In the genomic region with DNA sequence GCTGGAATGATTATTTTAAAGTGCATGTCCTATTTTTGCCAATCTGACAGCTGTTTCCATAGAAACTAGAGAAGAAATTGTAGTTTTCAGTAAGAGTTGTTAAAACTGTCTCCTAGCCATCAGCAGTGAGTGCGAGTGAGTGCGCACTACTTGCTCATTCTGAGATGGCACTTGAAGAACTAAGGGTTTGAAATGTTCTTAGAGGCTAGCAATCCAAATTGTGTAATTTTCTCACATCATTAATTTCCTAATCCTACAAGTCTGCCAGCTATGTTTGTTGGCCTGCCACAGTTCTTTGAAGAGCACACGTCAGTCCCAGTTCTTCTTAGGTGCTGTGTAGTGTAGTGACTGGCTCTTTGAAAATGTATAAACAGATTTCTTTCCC, we compare ENCODE assay signal across 8 mouse cellular contexts. TPM values are rescaled to one million over a fixed set of nuclear protein-coding genes. Genes with fewer than 3 reads are reported as not detected.
DNase-seq lines count a peak whose midpoint lies in the region; ATAC-seq and TF ChIP-seq lines count a peak whose summit lies in the region.

No protein-coding gene starts in this region.

- peaks cover 0 to 10% of the 10 kb centered on the region in 2 experiments; a peak in 2 of 4 replicates for H3K4me1 ChIP-seq in MEL (ENCODE audit: control insufficient read depth in 1 of 2, insufficient read depth in 2 of 2, low read length in 2 of 2)
- H3K4me1 ChIP-seq in heart, embryonic 13.5 days: peaks cover 10% of the 10 kb centered on the region
- H3K4me1 ChIP-seq in liver, postnatal 0 days (ENCODE audit: insufficient read depth): no peaks in the 10 kb centered on the region; the same call in 1 of the 2 replicates
- H3K4me1 ChIP-seq in stomach, embryonic 16.5 days (ENCODE audit: control insufficient read depth, insufficient read depth, low read length): peaks cover 4% of the 10 kb centered on the region; the same call in 1 of the 2 replicates

- TF ChIP-seq CTCF in C2C12 (IDR thresholded peaks at IDR 0.05; ENCODE audit: control insufficient read depth, insufficient read depth, insufficient read length): no peak
- no peak for TF ChIP-seq CTCF in MEL (IDR thresholded peaks at IDR 0.05 in 2 of 3, conservative IDR thresholded peaks at IDR 0.05 in 1 of 3; ENCODE audit: control insufficient read depth in 1 of 3, insufficient read depth in 1 of 3, low read depth in 2 of 3, low read length in 3 of 3, poor library complexity in 1 of 3, severe bottlenecking in 1 of 3)
- TF ChIP-seq CTCF in liver, postnatal 0 days (IDR thresholded peaks at IDR 0.05; ENCODE audit: low read depth): no peak

- no peak overlapping the region for H3K27ac ChIP-seq in MEL (ENCODE audit: control insufficient read depth, low read depth, low read length)
- peak overlapping the region; percentile 97 for H3K27ac ChIP-seq in heart, embryonic 13.5 days (replicated peaks)
- H3K27ac ChIP-seq in liver, postnatal 0 days (ENCODE audit: low read depth): peak overlapping the region; percentile 90
- peak overlapping the region; percentile 97; the same call in 1 of the 2 replicates for H3K27ac ChIP-seq in stomach, embryonic 16.5 days (ENCODE audit: low read length)

- H3K36me3 ChIP-seq in C2C12 (ENCODE audit: control insufficient read depth, insufficient read depth): no peaks in the 10 kb centered on the region
- peaks cover 0 to 6% of the 10 kb centered on the region in 2 experiments; a peak in 1 of 4 replicates for H3K36me3 ChIP-seq in MEL (ENCODE audit: control insufficient read depth in 1 of 2, insufficient read depth in 2 of 2, low read length in 2 of 2)
- 0 out of 2 replicates have a peak, but pooled peaks cover 4% of the 10 kb centered on the region for H3K36me3 ChIP-seq in heart, embryonic 13.5 days
- H3K36me3 ChIP-seq in liver, postnatal 0 days (replicated peaks; ENCODE audit: insufficient read depth, low read length): peaks cover 2% of the 10 kb centered on the region; the same call in 1 of the 2 replicates
- no peaks in the 10 kb centered on the region for H3K36me3 ChIP-seq in stomach, embryonic 16.5 days (ENCODE audit: control insufficient read depth, insufficient read depth, low read length)

- no peaks in the 10 kb centered on the region for H3K79me3 ChIP-seq in C2C12 (ENCODE audit: low read depth)

- WGBS in heart, embryonic 13.5 days: 51% methylated on average over 3 of the region's 3 CpGs
- WGBS in liver, postnatal 0 days (ENCODE audit: insufficient replicate concordance): 69% methylated on average over 3 of the region's 3 CpGs
- WGBS in stomach, embryonic 16.5 days: 48% methylated on average over 3 of the region's 3 CpGs

- H3K4me3 ChIP-seq in C2C12 (ENCODE audit: insufficient read depth, poor library complexity, severe bottlenecking) (peak overlapping the region; percentile 57), MEL (ENCODE audit: control insufficient read depth in 1 of 2, insufficient read depth in 1 of 2, low read depth in 2 of 2, low read length in 2 of 2) (peak overlapping the region; percentile 66 to 89)
- H3K4me3 ChIP-seq in heart, embryonic 13.5 days: peak overlapping the region; percentile 72
- H3K4me3 ChIP-seq in liver, postnatal 0 days (ENCODE audit: low read depth, low read length): peak overlapping the region; percentile 64
- peak overlapping the region; percentile 72 for H3K4me3 ChIP-seq in stomach, embryonic 16.5 days (replicated peaks; ENCODE audit: low read length)

- peak overlapping the region; percentile 46 for H3ac ChIP-seq in C2C12 (ENCODE audit: control insufficient read depth, insufficient read length, low read depth)

- H3K79me2 ChIP-seq in C2C12 (ENCODE audit: control insufficient read depth, insufficient read depth) (no peaks in the 10 kb centered on the region), MEL (ENCODE audit: control insufficient read depth, insufficient read depth, low read length, poor library complexity) (no peaks in the 10 kb centered on the region; the same call in 1 of the 2 replicates)

- TF ChIP-seq RAD21 in MEL (IDR thresholded peaks at IDR 0.05; ENCODE audit: low read depth, low read length): no peak

- DNase-seq in MEL (ENCODE audit: low read depth, low spot score): no peak
- no peak for DNase-seq in liver, postnatal 0 days
- DNase-seq in right cerebral cortex, postnatal 4 days: no peak
- DNase-seq in layer of hippocampus, adult 11-12 months (ENCODE audit: low spot score): no peak
- no peak for DNase-seq in B cell, adult 2 months

- H3K27me3 ChIP-seq in C2C12 (ENCODE audit: control insufficient read depth, insufficient read depth, insufficient read length) (no peaks in the 10 kb centered on the region), MEL (ENCODE audit: control insufficient read depth in 1 of 2, insufficient read depth in 2 of 2, low read length in 2 of 2) (no peaks in the 10 kb centered on the region)
- 0 out of 2 replicates have a peak, but pooled peaks cover 4% of the 10 kb centered on the region for H3K27me3 ChIP-seq in heart, embryonic 13.5 days (replicated peaks)
- H3K27me3 ChIP-seq in liver, postnatal 0 days (ENCODE audit: insufficient read depth, low read length): no peaks in the 10 kb centered on the region
- H3K27me3 ChIP-seq in stomach, embryonic 16.5 days (ENCODE audit: control insufficient read depth, insufficient read depth, low read length): no peaks in the 10 kb centered on the region

- ATAC-seq in heart, embryonic 13.5 days (ENCODE audit: extremely low read depth, insufficient number of reproducible peaks, low FRiP score, low TSS enrichment): no peak
- ATAC-seq in liver, postnatal 0 days: no peak
- ATAC-seq in stomach, embryonic 16.5 days (ENCODE audit: insufficient read depth, low FRiP score): no peak

- no peak for TF ChIP-seq POLR2A in MEL (IDR thresholded peaks at IDR 0.05; ENCODE audit: control insufficient read depth in 1 of 2, insufficient read depth in 1 of 2, low read depth in 1 of 2, low read length in 2 of 2, poor library complexity in 1 of 2)

- peak overlapping the region; percentile 72 for H3K9ac ChIP-seq in MEL (ENCODE audit: control insufficient read depth, low read depth, low read length, poor library complexity, severe bottlenecking)
- H3K9ac ChIP-seq in heart, embryonic 13.5 days: peak overlapping the region; percentile 91
- peak overlapping the region; percentile 77 for H3K9ac ChIP-seq in liver, postnatal 0 days (replicated peaks)
- peak overlapping the region; percentile 94 for H3K9ac ChIP-seq in stomach, embryonic 16.5 days (ENCODE audit: low read length)

- peak overlapping the region; percentile 76 for H3K4me2 ChIP-seq in heart, embryonic 13.5 days
- H3K4me2 ChIP-seq in liver, postnatal 0 days (ENCODE audit: low read depth, low read length): peak overlapping the region; percentile 86
- peak overlapping the region; percentile 60 for H3K4me2 ChIP-seq in stomach, embryonic 16.5 days (ENCODE audit: low read depth, low read length)

- H3K9me3 ChIP-seq in MEL (replicated peaks; ENCODE audit: insufficient read depth, low read length): no peaks in the 10 kb centered on the region
- H3K9me3 ChIP-seq in heart, embryonic 13.5 days: no peaks in the 10 kb centered on the region
- H3K9me3 ChIP-seq in liver, postnatal 0 days (ENCODE audit: low read length): no peaks in the 10 kb centered on the region
- no peaks in the 10 kb centered on the region for H3K9me3 ChIP-seq in stomach, embryonic 16.5 days (replicated peaks; ENCODE audit: control insufficient read depth, low read length)

- no peak for TF ChIP-seq EP300 in MEL (IDR thresholded peaks at IDR 0.05; ENCODE audit: low read depth in 1 of 2, low read length in 2 of 2)
- TF ChIP-seq EP300 in liver, postnatal 0 days (IDR thresholded peaks at IDR 0.05; ENCODE audit: low read depth): no peak

TF ChIP-seq in C2C12, 6 proteins besides CTCF, POLR2A, EP300 and RAD21:
- TF ChIP-seq MYOG (IDR thresholded peaks at IDR 0.05; ENCODE audit: control insufficient read depth, extremely low read depth, insufficient read length): no peak
- TF ChIP-seq CEBPB (IDR thresholded peaks at IDR 0.05; ENCODE audit: low read depth): no peak
- TF ChIP-seq FOSL1 (IDR thresholded peaks at IDR 0.05; ENCODE audit: insufficient read depth, low read length, poor library complexity, severe bottlenecking): no peak
- TF ChIP-seq MYOD1 (IDR thresholded peaks at IDR 0.05; ENCODE audit: control insufficient read depth, insufficient read length, low read depth): no peak
- no peak for TF ChIP-seq USF1 (IDR thresholded peaks at IDR 0.05; ENCODE audit: low read depth)
- TF ChIP-seq MAX (IDR thresholded peaks at IDR 0.05): no peak

TF ChIP-seq in MEL, 35 proteins besides CTCF, POLR2A, EP300 and RAD21:
- TF ChIP-seq NRF1 (IDR thresholded peaks at IDR 0.05; ENCODE audit: insufficient read depth, low read depth, low read length, poor library complexity, severe bottlenecking): no peak
- TF ChIP-seq MYB (IDR thresholded peaks at IDR 0.05; ENCODE audit: low read depth, low read length): no peak
- no peak for TF ChIP-seq SIN3A (IDR thresholded peaks at IDR 0.05; ENCODE audit: low read length)
- TF ChIP-seq NELFE (IDR thresholded peaks at IDR 0.05; ENCODE audit: low read depth, low read length): no peak
- no peak for TF ChIP-seq TBP (IDR thresholded peaks at IDR 0.05; ENCODE audit: low read depth, low read length)

RNA-seq across cellular contexts. Expression of gene Oma1, which starts 0.9 kb away (rescaled TPM):
- 5.9 TPM for polyA plus RNA-seq in C2C12 (2012; fragmentation: generic; extraction: Trizol)
- 10.4 and 13.0 TPM in 2 replicates for total RNA-seq in MEL (2012; rRNA removed)
- 10 to 100 TPM in 1 of 2 experiments, not detected in 1; 14.3 TPM for polyA plus RNA-seq in MEL (2012; ENCODE audit: insufficient read depth in 1 of 2, insufficient read length in 2 of 2, low read depth in 1 of 2, low replicate concordance in 2 of 2, missing spikeins in 1 of 2)
- polyA plus RNA-seq in heart, embryonic 13.5 days (2015; fragmentation: Nextera tagmentation; extraction: Ambion mirVana): 19.0 and 20.2 TPM in 2 replicates
- polyA plus RNA-seq in liver, postnatal 0 days (2015; fragmentation: Nextera tagmentation; extraction: Ambion mirVana): 10.3 and 11.4 TPM in 2 replicates
- 22.2 and 24.2 TPM in 2 replicates for polyA plus RNA-seq in stomach, embryonic 16.5 days (2015; fragmentation: Nextera tagmentation; extraction: Ambion mirVana)

RNA-seq across cellular contexts. Expression of gene 4921539E11Rik, which starts 23.9 kb away (rescaled TPM):
- polyA plus RNA-seq in C2C12 (2012; fragmentation: generic; extraction: Trizol) (not detected), MEL (2012; ENCODE audit: insufficient read depth in 1 of 2, insufficient read length in 2 of 2, low read depth in 1 of 2, low replicate concordance in 2 of 2, missing spikeins in 1 of 2) (not detected)
- not detected in 2 replicates for total RNA-seq in MEL (2012; rRNA removed)
- polyA plus RNA-seq in heart, embryonic 13.5 days (2015; fragmentation: Nextera tagmentation; extraction: Ambion mirVana): not detected in 2 replicates
- not detected in 2 replicates for polyA plus RNA-seq in liver, postnatal 0 days (2015; fragmentation: Nextera tagmentation; extraction: Ambion mirVana)
- polyA plus RNA-seq in stomach, embryonic 16.5 days (2015; fragmentation: Nextera tagmentation; extraction: Ambion mirVana): not detected in 2 replicates
